Mouse (Mus musculus) 3134 (cell line): Measurements from ENCODE around the gene Acot3.
"Not testable (repeated sequence)": the region's sequence is repeated elsewhere in the genome, so short reads cannot be mapped to it uniquely, and the experiment has no call there.

Experiments
- DNase-seq: peaks from one replicate; pipeline ENCODE4 v3.0.0-alpha.2; 2011; ENCODE audit warnings: low spot score; ENCODE audit not compliant: insufficient read length; ENCODE audit errors: extremely low read depth

The Acot3 gene

GRCm38 (mm10) chr12:84038691-84039111, 13.2 kb upstream of the Acot3 start, which contains the start of gene Gm49366:
Gene Gm49366, plus strand, starts transcription at chr12:84038935.
- not testable (repeated sequence) for DNase-seq

DNA sequence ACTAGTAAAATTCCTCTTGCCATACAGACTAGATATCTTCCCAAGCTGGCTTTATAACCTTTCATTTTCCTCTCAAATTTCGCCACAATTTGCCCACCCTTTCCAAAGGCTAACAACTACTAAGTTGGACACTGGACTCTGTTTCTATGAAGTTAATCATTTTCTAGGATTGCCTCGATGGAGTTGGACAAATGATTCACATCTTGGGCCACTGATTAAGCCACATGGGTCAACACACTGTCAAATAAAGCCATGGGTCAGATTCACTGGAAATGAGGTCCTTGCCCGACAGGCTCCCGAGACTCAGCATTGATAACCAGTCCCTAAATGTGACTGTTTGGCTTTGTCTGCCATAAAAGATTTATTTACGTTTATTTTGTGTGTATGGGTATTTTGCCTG, 9.7 kb upstream of the Acot3 start:
- DNase-seq = no peak

GRCm38 (mm10) chr12:84044045-84044444, 7.9 kb upstream of the Acot3 start:
- DNase-seq = no peak

- peak; percentile 49 for DNase-seq
Observed at GRCm38 (mm10) chr12:84046906-84047305, 5.0 kb upstream of the Acot3 start.

DNA sequence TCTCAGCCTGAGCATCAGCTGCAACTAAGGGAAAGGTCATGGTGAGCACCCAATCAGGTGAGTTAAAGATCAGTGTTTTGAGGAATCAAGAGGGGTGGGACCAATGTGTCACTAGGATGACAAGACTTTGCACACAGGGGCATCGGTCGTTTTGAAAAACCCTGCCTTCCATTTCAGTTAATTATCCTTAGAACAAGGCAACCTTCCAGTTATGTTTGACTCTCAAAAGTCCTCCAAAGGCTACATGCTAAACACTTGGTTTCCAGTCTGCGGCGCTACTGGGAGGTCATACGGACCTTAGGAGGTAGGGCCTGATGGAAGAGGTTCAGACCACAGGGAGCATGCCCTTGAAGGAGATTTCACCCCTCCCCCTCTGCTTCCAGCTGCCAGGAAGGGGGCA, 1.2 kb upstream of the Acot3 start:
- not testable (repeated sequence) for DNase-seq

DNA sequence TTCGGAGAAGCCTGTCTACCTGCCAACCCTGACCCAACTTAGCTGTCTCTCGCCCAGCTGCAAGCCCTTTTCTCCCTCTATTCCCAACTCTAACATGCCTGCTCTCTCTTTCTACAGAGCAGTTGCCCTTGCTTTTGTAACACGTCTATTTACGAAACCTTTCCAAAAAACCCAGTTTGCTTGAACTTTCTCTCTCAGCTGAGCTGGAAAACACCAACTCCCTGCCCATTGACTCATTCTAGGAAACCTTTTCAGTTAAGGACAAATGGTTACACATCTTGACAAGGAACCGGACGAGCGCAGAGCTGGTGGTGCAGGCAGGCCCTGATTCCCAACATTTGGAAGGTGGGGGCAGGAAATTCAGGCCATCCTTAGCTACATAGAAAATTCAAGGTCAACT, 665 bp downstream of the Acot3 start:
- no peak for DNase-seq

DNA sequence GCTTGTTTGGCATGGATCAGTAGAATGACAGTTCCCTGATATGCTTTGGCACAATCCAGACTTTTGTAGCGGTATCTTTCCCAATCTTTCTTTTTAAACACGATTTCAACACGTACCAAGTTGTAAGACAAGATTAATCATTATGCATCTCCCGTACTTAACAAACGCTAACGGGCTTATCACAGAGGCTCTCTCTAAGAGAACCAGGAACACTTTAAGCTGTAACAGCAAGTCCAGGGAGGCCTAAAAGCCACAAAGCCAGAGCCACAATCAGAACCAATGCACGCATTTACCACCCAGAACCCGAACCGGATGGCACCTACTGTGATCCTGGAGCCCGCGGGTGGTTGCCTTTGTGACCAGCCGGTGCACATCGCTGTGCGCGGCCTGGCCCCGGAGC, 1.2 kb downstream of the Acot3 start:
- DNase-seq = no peak

DNA sequence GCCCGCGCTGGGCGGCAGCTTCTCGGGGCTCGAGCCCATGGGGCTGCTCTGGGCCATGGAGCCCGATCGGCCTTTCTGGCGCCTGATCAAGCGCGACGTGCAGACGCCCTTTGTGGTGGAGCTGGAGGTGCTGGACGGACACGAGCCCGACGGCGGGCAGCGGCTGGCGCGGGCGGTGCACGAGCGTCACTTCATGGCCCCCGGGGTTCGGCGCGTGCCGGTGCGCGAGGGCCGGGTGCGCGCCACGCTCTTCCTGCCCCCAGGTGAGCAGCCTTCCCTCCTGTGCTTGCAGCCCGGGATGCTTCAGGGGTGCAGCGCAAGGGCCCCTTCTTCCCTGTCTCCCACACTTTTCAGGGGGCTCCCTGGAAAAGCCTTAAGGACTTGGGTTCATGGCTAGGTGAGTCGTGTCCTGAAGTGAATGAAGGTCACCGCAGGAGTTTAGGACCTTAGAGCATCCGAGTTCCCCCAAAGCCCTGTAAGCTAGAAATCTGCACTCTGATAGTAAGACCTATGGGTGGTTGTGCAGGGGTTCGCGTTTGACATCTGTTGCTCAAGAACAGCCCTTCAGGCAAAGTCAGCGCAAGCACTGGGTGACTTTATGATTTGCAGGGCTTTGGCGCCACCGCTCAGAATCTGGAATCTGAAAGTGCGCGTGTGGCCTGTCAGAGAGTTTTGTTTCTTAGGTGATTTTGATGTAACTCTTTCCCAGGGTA, 1.9 kb downstream of the Acot3 start:
- DNase-seq = no peak

GRCm38 (mm10) chr12:84060946-84061345, 9.0 kb downstream of the Acot3 start:
- DNase-seq = no peak

DNA sequence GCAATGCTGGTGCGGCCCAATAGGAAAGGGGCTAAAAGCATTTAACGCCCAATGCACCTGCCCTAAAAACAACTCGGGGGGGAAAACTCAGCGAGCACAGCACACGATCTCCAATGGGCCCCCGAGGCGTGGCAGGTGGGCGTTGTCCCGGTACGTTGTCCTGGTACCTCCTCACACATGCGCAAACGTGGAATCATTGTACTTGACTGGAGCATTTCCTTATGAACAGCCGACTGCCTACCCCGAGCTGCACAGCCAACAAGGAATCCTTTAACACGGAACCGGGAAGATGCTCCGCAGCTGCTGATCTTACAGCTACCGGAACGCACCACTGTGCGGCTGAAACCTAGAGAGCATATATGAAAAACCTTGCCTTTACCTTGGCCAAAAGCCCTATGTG, 10.4 kb downstream of the Acot3 start:
- DNase-seq = no peak

- no peak for DNase-seq
Observed at GRCm38 (mm10) chr12:84063228-84063627, 11.3 kb downstream of the Acot3 start.

GRCm38 (mm10) chr12:84063833-84064232, 11.9 kb downstream of the Acot3 start:
- DNase-seq = no peak

DNA sequence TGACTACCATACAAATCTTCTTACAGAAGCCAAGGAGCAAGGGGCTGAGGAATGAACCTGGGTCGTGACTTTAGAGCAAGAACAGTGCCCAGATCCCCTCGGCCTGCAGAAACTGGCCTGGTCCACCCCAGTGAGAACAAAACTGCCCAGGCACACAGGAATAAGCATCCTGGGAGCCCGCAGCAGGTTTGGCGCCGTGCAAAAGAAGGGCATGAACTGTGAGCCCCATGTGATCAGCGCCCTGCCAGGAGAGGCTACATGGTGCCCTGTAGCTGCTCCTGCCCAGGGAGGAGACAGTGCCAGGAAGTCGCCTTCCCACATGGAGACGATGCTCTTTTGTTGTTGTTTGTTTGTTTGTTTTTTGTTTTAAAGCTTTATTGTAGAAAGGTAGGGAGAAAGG, 12.7 kb downstream of the Acot3 start:
- DNase-seq = no peak

- DNase-seq = no peak
Observed at GRCm38 (mm10) chr12:84067752-84068151, 15.8 kb downstream of the Acot3 start.

DNA sequence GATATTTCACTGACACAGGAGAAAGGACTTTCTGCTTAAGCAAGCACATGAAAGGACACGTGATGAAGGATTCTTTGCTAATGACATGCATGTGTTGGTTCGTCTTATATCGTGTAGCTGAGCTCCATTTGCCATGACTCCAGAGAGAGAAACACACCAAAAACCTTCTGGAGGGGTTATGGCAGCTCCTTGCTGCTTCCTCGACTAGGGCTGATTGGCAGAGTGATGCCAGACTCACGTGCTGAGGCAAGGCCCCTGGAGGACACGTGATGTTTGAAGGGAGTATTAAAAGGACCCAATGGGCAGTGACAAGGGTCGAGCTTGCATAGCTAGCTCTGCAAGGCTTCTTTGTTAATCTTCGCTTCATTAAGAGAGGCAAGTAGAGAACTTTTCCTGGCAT, 16.4 kb downstream of the Acot3 start:
- DNase-seq = no peak

DNA sequence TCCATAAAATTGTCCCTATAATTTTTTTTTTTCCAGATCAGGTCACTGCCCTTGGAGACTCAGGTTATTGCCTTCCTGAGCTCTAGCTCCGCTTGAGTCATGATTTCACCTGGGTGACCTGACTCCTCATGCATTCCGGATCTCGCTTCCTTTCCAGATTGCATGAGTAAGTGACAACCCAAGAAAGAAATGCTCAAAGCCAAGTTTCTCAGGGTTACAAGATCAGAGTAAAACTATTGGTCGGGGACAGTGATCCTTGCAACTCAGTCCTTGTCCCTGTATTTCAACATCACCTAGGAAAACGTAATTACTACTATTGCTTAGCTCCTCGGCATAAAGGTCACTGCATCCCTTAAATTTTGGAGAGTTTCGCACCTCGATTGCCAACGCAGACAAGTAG, 17.0 kb downstream of the Acot3 start, which contains the start of gene Acot5:
Acot5 (plus strand) TSS at position 340 of the 400 bp plus-strand sequence.
- no peak for DNase-seq

GRCm38 (mm10) chr12:84069582-84069981, 17.6 kb downstream of the Acot3 start:
- not testable (repeated sequence) for DNase-seq

DNA sequence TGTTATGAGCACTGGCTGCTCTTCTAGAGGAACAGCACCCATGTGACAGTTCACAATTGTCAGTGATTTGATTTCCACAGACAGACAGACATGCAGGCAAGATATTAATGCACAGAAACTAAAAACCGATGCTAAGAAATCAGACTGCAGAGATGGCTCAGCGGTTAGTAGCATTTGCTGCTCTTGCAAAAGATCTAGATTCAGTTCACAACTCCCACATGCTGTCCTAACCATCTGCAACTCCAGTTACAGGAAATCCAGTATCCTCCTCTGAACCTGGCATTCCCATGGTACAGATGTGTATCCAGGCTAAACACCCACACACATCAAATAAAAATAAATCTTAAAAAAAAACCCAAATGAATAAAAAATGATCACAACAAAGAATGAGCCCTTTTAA, 19.8 kb downstream of the Acot3 start:
- no peak for DNase-seq

GRCm38 (mm10) chr12:84077371-84077990, 25.5 kb downstream of the Acot3 start:
- no peak for DNase-seq

DNA sequence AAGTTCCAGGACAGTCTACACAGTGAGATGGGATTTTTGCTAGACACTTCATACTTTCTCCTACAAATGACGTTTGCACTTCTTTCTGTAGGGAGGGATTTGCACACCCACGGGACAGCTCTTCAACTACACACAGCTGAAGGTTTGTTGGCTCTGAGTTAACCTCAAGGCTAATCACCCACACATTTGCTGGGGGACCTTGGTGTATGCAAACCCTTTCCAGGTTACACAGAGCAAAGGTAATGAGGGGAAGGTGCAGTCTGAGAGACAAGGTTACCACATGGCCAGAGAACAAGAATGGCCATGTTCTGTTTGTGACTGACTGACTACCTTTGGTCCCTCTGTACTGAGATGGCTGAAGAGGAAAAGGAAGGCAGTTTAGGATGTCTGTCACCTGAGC, 31.9 kb downstream of the Acot3 start:
- no peak for DNase-seq

DNA sequence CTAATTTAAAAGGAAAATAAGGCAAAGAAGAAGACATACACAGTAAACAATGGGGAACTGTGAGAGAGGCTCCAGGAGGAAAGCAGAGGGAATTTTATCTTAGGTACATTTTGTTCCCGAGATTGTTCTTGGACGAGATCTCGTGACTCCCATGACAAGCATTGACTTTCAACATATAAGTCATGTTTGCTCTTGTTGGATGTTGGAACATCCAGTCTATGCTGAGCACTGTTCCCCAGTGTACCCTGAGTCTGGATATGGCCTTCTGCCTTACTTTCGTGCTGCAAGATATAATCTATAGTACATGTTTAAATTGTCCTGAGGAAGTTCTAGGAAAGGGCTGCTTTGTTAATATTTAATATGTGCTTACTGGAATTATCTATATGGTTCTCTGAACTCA, 32.6 kb downstream of the Acot3 start:
- DNase-seq = no peak

DNA sequence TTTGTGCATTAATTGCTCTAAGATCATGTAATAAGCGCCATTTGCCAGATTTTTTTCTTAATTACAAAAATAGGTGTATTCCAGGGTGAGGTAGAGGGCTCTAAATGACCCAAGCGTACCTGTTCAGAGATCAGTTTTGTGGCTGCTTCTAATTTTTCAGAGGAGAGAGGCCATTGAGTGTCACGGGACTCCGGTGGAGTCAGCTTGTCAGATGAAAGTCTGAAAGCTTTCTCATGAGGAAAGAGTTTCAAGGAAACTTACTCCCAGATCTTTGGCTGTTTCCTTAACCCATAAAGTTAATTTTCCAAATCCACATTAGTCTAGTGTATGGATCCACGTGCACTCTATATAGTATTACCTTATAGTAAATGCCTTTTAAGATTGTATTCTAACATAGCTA, 42.7 kb downstream of the Acot3 start:
- not testable (repeated sequence) for DNase-seq
